Comparison of ENCODE assay signal across 8 mouse cellular contexts in the genomic region with DNA sequence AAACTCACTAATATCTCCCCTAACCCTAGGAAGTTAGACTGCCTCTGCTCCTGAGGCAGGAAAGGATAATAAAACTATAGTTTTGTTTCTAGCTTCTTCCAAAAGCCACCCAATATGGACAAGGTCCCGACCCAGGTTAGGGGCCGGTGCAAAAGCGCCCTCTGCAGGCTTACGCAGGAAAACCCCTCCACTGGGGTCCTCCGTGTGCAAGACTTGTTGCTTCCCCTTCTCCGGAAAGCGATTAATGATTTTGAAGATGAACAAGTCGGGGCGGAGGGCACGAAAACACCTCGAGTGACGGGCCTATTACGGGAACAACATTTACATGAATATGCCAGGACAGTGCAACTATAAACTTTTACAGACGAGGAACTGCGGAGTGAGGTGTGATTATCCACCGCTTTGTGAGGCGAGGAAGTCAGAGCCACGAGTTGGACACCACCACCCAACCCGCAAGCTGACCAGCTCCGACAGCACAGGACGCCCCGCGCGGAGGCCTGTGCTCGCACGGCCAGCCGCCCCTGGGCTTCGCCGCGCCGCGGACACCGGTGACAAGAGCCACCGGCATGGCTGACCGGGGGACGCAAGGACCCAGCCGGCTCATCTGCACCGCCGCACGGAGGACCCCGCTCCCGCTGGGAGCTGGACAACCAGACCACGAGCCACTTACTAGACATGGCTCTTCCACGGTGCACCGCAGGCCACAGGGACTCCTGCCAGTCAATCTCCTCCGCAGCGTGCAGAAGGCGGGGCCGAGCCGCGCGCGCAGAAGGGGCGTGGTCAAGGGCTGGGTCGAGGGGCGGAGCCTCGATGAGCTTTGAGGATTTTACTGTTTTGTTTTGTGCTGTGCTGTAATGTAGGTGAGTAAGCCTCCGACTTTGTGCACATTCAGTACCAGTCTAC. TPM values are rescaled to one million over a fixed set of nuclear protein-coding genes. Genes with fewer than 3 reads are reported as not detected.
DNase-seq lines count a peak whose midpoint lies in the region; ATAC-seq and TF ChIP-seq lines count a peak whose summit lies in the region.

A gene (minus strand): TSS at position 731 of the 903 bp plus-strand sequence.

- peak within 1 kb of the TSS; percentile 60 for H3K27ac ChIP-seq in forebrain, postnatal 0 days (ENCODE audit: low read depth, low read length)
- peak within 1 kb of the TSS; percentile 91 for H3K27ac ChIP-seq in lung, embryonic 15.5 days

- H3K4me1 ChIP-seq in G1E (ENCODE audit: insufficient read depth, low read depth, low read length) = peaks cover 19% of the 10 kb centered on the region
- peaks cover 6% of the 10 kb centered on the region; the same call in 1 of the 2 replicates for H3K4me1 ChIP-seq in forebrain, postnatal 0 days (ENCODE audit: insufficient read depth)
- H3K4me1 ChIP-seq in lung, embryonic 15.5 days = peaks cover 12% of the 10 kb centered on the region; the same call in 1 of the 2 replicates

- no peaks in the 10 kb centered on the region for H3K27me3 ChIP-seq in G1E (ENCODE audit: insufficient read depth, low read length)
- H3K27me3 ChIP-seq in forebrain, postnatal 0 days (ENCODE audit: insufficient read depth, low read length) = no peaks in the 10 kb centered on the region
- H3K27me3 ChIP-seq in lung, embryonic 15.5 days = no peaks in the 10 kb centered on the region

- peak; percentile 86 for ATAC-seq in G1E (ENCODE audit: extremely low read depth, insufficient number of reproducible peaks, low FRiP score, poor library complexity, severe bottlenecking)
- ATAC-seq in forebrain, postnatal 0 days = peak; percentile 98
- peak; percentile 98 for ATAC-seq in lung, embryonic 15.5 days (ENCODE audit: borderline replicate concordance, extremely low read depth, low FRiP score, low TSS enrichment)

- peaks cover 61% of the 10 kb centered on the region for H3K36me3 ChIP-seq in G1E (replicated peaks)
- peaks cover 7% of the 10 kb centered on the region for H3K36me3 ChIP-seq in forebrain, postnatal 0 days (ENCODE audit: insufficient read depth)
- H3K36me3 ChIP-seq in lung, embryonic 15.5 days = peaks cover 14% of the 10 kb centered on the region

- no peaks in the 10 kb centered on the region for H3K9me3 ChIP-seq in G1E (replicated peaks)
- H3K9me3 ChIP-seq in forebrain, postnatal 0 days (ENCODE audit: low read length) = no peaks in the 10 kb centered on the region
- H3K9me3 ChIP-seq in lung, embryonic 15.5 days = no peaks in the 10 kb centered on the region

- H3K9ac ChIP-seq in forebrain, postnatal 0 days = peak within 1 kb of the TSS; percentile 65
- peak within 1 kb of the TSS; percentile 82 for H3K9ac ChIP-seq in lung, embryonic 15.5 days

- under 1% methylated on average over 57 of the region's 58 CpGs for WGBS in forebrain, postnatal 0 days
- WGBS in lung, embryonic 15.5 days = under 1% methylated on average over 58 of the region's 58 CpGs

- H3K4me2 ChIP-seq in forebrain, postnatal 0 days (ENCODE audit: low read depth) = peak within 1 kb of the TSS; percentile 70
- H3K4me2 ChIP-seq in lung, embryonic 15.5 days = peak within 1 kb of the TSS; percentile 75

- DNase-seq in G1E (ENCODE audit: low spot score) = peak; percentile 86
- DNase-seq in cerebellum, adult 18-20 months = peak; percentile 93 to 94
- peak; percentile 90 for DNase-seq in forebrain, postnatal 0 days
- peak; percentile 97 for DNase-seq in heart, postnatal 4 days
- DNase-seq in layer of hippocampus, adult 8-10 months (ENCODE audit: low spot score in 2 of 2) = peak; percentile 85 to 90
- peak; percentile 89 for DNase-seq in ovary, adult 18-20 months (ENCODE audit: low spot score)
- DNase-seq in thymus, postnatal 0 days (ENCODE audit: low spot score) = peak; percentile 92

- peak within 1 kb of the TSS; percentile 95 for H3K4me3 ChIP-seq in G1E (ENCODE audit: low read depth, low read length)
- peak within 1 kb of the TSS; percentile 62 for H3K4me3 ChIP-seq in forebrain, postnatal 0 days (ENCODE audit: low read depth, low read length)
- peak within 1 kb of the TSS; percentile 76 for H3K4me3 ChIP-seq in lung, embryonic 15.5 days

- TF ChIP-seq CTCF in G1E (IDR thresholded peaks at IDR 0.05; ENCODE audit: low read depth, low read length) = peak; percentile 73; the same call in 1 of the 2 replicates
- peak; percentile 73 for TF ChIP-seq CTCF in forebrain, postnatal 0 days (IDR thresholded peaks at IDR 0.05; ENCODE audit: low read depth)

RNA-seq across cellular contexts. Expression of the gene that starts here (rescaled TPM):
- total RNA-seq in G1E (2014; fragmentation: Nextera tagmentation) (33.2 and 41.0 TPM in 2 replicates), G1E (2017) (38.6 and 39.6 TPM in 2 replicates)
- 1.9 and 6.1 TPM in 2 replicates for polyA plus RNA-seq in G1E (2012)
- total RNA-seq in forebrain, postnatal 0 days (2014; rRNA removed) = 23.7 and 28.5 TPM in 2 replicates
- 38.8 and 41.4 TPM in 2 replicates for polyA plus RNA-seq in forebrain, postnatal 0 days (2015; fragmentation: Nextera tagmentation; extraction: Ambion mirVana)
- 10 to 100 TPM; 27.7 to 29.0 TPM for total RNA-seq in heart, postnatal 4 days (2021)
- total RNA-seq in layer of hippocampus, adult 8-10 months (2022) = 10 to 100 TPM; 13.6 to 18.2 (median 18.0) TPM
- polyA plus RNA-seq in lung, embryonic 15.5 days (2015; fragmentation: Nextera tagmentation; extraction: Ambion mirVana) = 69.9 and 72.4 TPM in 2 replicates
- polyA plus RNA-seq in thymus, postnatal 0 days (2015; fragmentation: Nextera tagmentation; extraction: Ambion mirVana) = 44.4 and 44.7 TPM in 2 replicates

Comparison
In these comparisons a context has a peak if more than half of its experiments do, and no peak if none do; other contexts are left out.
1. Peak in every context shown above with its lines: DNase-seq, ATAC-seq, H3K4me3 ChIP-seq and H3K27ac ChIP-seq.